Mouse (Mus musculus) forelimb bud, embryonic 11.5 days (tissue): ENCODE measurements at regions not wholly inside any gene's neighbourhood (a gene's known extent, or its start where the extent isn't known, plus 50 kb on each side); places are given as distances from the start of the nearest gene placed in this dataset.

Source experiments
- DNase-seq: peaks from one replicate; pipeline ENCODE4 v3.0.0-alpha.2; 2012; ENCODE audit warnings: low read depth, low spot score

DNA sequence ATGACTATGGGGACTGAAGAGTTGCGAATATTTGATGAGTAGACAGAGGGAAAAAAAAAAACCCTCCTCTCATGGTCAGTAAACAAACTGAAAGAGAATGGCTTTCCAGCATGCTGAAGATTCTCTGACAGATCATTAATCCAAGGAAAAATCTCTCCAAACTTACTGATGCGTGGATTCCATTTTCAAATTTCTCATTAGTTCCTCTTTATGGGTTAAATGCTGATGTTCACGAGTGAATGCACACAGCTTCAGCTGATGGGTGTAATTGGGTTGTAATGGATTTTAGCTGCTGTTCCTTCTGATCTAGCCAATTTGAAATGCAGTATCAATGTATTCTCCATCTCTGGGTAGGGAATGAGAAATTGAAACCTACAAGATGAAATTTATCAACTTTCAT lies 2945.6 kb upstream of the 5930422O12Rik start:
- no peak for DNase-seq

DNA sequence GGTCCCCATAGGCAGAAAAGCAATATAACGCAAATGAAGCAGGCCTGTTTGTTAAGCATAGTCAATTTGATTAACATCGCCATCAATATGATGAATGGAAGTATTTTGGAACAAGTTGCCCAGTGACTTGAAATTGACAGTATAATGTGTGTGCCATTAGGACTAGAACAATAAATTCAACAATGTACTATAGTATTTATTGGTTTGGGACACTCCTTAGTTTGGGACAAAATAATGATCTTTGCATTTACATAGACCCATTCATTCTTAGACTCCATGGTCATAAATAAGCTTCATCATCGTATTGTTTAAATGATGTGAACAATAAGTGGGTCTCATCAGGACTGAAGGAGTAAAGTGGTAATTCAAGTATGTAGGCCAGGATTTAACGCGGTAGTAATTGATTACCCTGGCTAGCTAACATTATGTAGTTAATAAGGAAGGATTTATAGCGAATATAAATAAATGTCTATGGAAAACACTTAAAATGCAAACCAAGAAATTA lies 2933.6 kb upstream of the 5930422O12Rik start:
- DNase-seq: no peak

DNA sequence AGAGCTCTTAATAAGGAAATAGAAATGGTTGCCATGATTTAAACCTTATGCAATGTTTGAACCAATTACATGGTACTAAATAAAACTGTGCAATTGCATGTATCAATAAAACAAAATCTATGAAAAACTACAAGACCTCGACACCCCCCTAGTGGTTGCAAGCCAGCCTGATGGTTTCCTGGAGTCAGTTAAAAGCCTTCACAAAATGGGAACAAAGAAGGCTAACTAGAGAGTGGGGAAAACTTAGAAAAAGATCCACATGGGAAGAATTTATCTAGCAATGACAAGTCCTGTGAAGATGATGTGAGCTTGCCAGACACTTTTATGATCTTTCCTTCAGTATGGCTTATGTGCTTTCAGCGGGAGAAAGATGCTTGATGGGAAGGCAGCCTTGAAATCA lies 2926.3 kb upstream of the 5930422O12Rik start:
- no peak for DNase-seq

DNA sequence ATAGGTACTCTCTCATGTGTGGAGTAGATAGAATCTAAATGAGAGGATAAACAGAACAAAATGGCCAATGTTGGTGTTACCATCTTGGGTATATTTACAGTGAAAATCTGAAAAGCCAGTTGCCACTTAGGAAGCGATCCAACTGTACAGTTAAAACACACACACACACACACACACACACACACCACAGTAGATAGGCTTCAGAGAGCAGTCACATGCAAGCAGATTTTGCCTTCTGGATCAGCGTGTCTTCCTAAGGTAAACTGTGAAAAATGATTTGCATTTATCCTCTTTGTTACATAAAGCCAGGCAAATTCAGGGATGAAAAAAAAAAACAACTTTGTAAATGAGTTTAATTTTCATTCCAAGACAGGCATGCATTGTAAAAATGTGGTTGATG lies 2917.2 kb upstream of the 5930422O12Rik start:
- DNase-seq: no peak

DNA sequence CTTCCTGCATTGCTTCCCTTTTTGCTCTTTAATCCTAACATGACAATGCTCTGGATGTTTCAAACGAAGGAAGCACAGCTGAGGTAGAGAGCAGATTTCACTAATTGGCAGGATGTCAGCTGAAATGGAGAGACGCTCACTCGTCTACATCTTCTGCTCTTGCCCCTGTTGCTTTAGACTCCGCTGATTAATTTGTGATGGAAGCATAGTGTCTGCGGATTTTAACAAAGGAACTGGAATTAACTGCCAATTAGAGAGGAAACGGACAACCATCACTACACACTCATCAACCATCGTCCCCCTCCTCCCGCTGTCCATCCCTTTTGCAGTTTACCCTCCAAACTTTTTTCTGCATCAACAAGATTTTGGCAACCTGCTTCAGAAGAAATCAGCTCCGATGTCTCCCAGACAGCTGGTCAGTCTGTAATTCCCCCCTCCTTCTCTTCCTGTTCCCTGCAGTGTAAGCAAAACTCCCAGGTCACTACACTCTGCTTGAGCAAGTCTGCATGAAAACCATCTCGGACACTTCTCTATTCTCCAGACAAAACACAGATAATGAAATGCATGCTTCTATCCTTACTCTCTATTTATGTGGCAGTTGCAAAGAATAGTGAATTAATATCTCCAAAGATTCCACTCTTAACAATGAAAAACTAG lies 2905.6 kb upstream of the 5930422O12Rik start:
- no peak for DNase-seq

DNA sequence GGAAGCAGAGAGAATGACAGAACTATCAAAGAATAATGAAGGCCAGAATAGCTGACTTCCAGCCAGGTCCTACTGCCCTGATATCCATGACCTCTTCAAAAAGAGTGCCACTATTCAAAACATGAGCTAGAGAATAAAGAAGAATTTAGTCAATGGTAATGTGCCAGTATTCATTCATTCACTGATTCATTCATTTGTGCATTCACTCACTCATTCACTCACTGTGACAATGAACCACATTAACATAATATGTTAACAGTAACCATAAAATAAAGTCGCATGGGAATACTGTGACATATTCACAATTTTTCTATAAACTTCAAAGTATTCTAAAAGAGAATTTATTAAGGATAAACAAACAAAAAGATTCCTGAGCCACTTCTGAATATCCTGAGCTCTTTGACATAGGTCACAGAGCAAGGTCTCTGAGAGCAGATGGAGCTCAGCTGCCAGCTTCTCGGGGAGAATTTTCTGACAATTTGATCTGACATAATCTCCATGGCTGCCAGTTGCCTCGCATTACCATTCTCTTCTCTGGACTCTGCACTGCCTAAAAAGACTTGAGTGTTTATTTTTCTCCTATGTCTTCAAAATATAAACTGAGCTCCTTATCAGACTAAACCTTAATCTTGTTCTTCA lies 2895.5 kb upstream of the 5930422O12Rik start:
- DNase-seq: no peak

DNA sequence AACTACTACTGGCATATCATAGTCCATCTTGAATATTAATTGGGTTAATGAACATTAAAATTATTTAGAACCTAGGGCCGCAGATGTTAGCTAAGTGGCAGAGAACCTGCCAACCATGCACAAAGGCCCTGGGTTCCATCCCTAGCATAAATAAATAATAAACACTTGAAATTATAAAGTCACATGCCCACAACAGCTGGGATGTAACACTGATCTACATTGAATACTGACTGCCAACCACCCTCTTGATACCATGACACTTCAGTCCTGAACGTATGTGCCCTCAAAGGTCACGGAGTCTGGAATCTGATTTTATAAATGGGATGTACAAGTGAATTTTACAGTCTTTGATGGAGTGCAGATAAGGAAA lies 2895.0 kb upstream of the 5930422O12Rik start:
- no peak for DNase-seq

DNA sequence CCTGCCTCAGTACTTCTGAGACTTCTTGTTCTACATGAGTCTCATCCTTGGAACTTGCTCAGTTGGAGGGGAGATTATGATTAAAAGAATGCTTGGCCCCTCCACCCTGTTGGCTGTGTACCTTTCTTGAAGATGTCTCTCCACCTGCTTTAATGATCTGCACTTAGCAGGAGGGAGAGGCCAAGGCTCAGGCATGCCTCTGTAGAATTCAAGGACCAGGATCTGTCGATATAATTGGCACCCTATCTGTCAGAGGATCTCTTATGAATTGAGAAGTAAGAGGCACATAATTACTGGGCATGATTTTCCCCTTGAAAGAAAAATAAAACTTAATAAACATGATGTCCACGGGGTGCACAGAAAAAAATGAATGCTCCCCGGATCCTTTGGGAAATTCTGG lies 2893.1 kb upstream of the 5930422O12Rik start:
- no peak for DNase-seq

DNA sequence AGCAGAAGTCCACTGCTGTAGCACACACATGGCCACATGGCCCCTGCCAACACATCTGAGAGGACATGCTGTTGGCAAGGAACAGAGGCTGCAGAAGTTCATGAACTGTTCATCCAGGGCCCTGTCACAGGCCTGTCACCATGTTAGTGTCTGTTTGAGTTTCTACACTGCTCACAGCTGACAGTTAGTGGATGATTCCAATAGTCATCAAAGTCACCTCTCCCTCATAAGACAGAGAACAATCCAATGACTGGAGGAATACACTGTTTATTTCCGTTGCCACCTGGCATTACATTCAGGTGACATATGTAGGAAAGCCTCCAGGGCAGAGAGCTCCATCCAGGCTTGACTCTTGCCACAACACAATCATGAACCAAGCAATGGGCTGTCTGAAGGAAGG lies 2886.3 kb upstream of the 5930422O12Rik start:
- no peak for DNase-seq

DNA sequence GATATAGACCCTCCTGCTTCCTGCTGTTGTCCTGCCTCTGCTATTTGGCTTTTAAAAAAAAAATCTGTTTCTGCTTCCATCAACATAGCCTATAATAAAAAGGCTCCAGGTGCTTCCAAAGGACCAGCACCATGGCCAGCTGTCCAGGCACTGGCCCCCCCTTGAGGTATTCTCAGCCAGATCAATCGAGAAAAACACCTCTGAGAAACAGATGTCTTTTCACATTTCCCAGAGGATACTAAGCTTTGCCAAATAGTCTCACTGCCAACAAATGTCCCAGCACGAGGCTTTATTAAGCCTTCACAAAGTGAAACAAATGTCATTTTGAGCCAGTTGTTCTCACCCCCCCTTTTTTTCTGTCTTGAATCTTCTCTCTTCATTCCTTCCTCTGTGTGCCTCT lies 2880.7 kb upstream of the 5930422O12Rik start:
- DNase-seq: peak; percentile 27

DNA sequence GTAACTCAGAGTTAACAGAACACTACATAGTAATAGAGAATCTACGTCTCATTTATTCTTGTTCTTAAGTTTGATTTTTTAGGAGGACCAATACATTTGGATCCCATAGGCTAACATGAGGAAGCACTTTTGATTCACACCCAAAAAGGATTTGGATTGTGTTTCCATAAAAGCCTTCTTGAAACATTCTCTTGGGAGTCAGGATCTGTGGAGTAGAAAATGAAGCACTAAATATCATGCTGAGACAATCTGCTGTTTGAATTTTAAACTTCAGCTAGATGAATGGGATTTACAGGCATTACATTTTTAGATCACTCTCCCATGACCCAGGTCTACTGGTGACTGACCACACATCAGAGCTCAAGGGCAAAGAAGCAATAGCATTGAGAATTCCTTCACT lies 2877.5 kb upstream of the 5930422O12Rik start:
- DNase-seq: no peak

DNA sequence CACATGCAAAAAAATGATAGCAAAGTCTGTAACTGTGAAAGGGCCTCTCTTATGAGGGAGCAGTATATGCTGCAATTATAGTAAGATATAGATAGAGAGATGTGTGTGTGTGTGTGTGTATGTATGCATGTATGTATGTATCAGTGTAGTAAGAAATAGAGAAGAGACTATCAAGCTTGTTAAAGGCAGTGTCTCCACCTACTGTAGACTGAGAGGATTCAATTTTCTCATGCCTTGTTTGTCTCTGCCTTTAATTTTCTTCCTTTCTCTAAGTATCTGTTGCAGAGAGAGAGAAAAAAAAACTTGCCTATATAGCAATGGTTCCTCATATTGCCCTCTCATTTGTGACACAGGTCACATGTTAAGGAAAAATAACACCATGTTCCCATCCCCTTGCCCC lies 2871.1 kb upstream of the 5930422O12Rik start:
- DNase-seq: no peak

DNA sequence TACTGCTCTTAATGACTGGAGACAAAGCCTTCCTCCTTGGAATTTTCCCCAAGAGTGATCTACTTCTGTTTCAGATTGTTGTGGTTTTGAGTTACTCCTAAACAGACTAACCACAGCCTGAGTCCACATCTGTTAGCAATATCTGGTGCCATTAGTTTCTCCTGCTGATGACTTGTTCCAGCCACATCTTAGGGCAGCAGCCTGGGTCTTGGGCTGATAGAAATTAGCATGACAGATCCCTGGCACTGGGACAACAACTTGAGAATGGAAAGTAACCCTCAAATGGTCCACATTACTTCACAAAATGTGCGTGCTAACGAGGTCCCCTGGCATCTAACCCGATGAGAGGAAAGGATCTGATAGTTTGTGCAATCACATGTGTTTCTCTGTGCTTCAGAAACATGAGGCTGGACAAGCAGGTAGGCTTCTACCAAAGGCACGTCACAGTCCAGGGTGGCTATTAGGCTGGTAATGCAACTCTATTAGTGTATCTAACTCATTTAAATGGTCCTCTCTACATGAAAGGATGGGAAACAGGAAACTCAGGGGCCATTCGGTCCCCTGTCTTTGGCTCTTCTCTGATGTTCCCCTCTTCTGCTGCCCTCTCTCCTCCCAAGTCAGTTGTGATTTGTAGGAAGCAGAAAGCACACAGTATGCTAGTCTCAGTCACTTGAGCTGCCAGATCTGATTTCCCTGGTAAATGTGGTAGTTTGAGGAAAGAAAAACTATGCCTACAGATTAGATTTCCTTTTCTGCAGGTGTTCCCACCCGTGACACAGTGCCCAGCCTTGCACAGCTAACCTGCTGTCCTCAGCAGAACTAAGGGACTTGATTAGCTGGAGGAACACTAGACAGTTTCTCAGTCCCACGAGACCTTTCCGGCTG lies 2866.9 kb upstream of the 5930422O12Rik start:
- DNase-seq: peak; percentile 57

DNA sequence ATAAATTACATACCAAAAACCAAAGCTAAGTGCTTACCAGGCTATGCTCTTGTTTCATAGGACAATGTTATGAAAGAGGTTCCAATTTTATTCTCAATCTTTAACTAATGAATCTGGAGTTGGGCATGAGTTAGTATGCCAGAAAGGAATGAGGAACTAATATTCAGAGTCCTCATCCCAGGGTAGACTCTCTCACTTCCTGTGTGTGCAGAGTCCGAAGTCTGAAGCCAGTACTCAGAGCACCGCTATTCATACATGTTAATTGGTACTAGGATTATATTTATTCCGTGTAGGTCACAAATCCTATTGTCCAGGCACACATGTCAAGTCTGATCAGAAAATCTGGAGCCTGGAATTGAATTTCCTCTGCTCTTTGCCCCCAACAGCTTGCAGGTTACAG lies 2858.7 kb upstream of the 5930422O12Rik start:
- DNase-seq: no peak

DNA sequence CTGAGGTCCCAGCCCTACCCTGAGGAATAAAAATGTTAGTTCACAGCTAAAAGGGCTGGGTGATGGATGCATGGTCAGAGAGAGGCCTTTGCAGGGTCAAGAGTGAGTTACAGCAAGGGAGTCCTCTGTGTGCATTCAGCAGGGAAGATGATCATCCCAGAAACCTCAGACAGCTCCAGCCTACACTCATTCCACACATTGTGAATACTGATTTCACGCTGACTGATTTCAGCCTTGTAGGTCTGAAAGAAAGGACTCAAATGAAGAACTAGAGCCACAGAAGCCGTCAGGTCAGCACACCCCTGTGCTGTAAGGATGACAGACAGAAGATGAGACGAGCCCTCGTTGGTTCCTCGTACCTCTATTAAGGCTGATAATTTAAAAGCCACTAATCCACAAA lies 2858.0 kb upstream of the 5930422O12Rik start:
- DNase-seq: no peak

DNA sequence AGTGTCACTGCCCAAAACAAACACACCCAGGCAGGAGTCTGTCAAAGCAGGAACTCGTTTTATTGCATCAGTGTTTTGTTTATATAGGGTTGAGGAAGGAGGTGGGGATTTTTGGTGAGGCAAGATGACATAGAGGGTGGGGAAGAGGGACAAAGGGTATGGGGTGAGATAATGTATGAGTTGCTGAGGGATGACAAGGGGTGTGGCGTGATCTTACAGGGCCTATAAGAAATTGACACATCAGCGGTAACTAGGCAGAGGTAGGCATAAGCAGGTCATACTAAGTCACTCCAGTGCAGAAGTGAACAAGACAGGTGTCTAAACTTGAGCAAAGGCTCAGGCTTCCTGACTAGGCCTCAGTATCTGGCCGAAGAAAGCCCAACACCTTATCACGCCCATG lies 2841.0 kb upstream of the 5930422O12Rik start:
- DNase-seq: no peak

DNA sequence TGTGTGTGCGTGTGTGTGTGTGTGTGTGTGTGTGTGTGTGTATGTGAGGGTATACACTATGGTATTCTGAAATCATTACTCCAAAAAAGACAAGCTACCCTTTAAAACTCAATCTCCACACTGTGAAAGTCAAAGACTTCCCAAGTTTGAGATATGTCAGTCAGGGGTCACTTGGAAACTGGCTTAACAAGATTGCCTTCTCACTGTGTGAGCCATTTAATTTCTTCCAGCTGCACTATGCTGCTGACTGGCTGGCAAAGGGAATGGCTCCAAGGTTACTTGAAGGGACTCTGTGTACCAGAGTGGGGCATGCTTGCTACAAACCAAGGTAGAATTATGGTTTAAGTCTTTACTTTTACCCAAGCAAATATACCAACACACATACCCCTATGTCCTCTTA lies 2826.1 kb upstream of the 5930422O12Rik start:
- peak; percentile 43 for DNase-seq

DNA sequence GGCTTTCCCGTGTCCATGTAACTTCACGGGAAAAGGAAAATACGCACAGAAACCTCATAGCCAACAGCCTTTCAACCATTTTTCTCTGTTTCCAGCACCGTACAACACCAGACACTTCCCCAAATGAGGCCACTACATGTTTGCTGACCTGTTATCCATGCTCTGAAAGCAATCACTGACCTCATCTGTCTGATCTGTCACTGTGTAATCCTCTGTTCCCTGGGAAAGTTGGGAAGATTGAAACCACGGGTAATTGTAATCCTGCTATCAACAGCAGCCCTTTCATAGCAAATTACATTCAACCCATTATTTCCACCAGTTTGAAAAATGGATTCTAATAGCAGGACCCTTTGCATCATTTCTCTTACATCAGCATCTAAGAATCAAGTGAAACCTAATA lies 2798.2 kb upstream of the 5930422O12Rik start:
- DNase-seq: no peak

DNA sequence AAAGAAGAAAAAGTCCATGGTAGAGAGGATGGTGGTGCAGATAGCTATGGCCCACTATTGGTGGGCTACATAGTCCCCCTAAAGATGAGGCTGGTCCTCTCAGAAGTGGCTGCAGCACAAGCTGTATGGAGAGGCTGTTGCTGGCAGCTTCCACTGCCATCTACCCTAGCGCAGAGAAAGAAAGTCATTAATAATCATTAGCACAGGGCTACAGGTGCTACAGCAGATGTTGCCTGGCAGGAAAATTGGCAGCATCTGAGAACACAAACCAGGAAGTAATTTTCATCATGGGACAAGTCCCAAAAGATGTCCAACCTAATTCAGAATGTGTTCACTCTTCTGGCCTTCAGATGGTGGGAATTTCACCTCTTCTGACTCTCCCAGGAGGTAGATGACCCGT lies 2791.7 kb upstream of the 5930422O12Rik start:
- DNase-seq: no peak

DNA sequence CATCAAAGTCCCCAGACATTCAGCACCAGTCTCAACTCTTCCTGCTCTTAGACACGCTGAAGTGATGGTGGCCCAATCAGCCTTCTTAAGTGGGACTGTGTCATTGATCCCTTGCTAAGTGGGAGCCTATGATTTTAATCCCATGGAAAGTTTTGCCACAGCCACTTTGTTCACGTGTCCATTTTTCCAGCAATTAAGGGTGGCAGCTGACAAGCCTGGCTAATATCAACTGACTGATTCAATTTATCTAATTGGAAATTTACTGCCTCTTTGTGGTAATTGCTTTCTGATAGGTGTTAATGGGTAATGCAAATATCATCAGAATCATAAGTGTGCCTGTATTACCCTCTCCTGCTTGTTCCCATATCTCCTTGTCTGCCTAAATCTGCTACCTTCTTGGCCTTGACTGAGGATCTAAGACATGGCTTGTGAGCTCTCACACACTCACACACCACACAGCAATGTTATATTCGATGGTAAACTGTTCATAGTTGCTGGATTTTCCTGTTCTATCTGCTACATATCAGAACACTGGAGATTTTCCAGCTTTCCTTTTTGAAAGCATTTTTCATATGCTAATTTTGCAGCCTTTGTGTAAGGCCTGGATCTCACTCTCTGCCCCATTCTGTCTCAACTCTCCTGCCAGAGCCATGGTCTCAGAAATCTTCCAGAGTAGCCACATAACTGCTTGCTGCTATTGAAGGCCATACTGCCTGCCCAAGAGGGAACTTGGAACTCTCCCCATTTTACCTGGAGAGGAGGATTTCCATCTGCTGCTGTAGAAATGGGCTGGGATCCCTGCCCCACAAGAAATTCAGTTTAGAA lies 2785.4 kb upstream of the 5930422O12Rik start:
- no peak for DNase-seq

DNA sequence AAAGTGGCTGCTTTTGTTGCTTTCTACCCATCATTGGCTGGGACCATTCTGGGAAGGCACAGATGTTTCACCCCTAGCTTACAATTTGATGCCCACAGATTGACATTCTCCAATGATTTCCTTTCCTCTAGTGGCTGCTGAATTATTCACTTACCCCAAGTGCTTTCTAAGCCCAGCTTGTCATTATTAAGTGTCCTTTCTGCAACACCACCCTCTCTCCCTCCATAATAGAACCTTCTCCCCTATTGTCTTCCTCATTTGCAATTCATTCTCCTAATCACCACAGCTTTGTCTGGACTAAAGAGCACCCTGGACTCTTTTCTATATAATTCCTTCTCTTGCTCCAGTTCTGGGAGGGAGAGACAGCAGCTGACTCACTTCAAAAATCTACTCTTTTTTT lies 2780.0 kb upstream of the 5930422O12Rik start:
- DNase-seq: no peak
